Mouse (Mus musculus) neural tube, embryonic 14.5 days (tissue): Measurements from ENCODE around the gene Atoh7. TPM values are rescaled to one million over a fixed set of nuclear protein-coding genes. Genes with fewer than 3 reads are reported as not detected.

ENCODE experiments used
- ATAC-seq: fragments of 200-750 bp; cut with Nextera tagmentation; 2 replicates; pipeline ENCODE4 v1.8.0; 2017; ENCODE audit warnings: low read depth, mild to moderate bottlenecking, moderate TSS enrichment, moderate library complexity
- H3K27ac ChIP-seq: fragments of 300-500 bp; sonication (generic); 2 replicates; pipeline ENCODE4 v1.5.1; 2014; ENCODE audit warnings: low read depth, mild to moderate bottlenecking, control low read depth, low read length, moderate library complexity, mixed read lengths
- H3K27me3 ChIP-seq: fragments of 300-500 bp; sonication (generic); 2 replicates; pipeline ENCODE4 v1.6.1; 2014; ENCODE audit warnings: low read length; ENCODE audit not compliant: control insufficient read depth, insufficient read depth
- H3K36me3 ChIP-seq: fragments of 300-500 bp; sonication (generic); 2 replicates; pipeline ENCODE4 v1.6.1; 2014; ENCODE audit warnings: low read length, mixed read lengths; ENCODE audit not compliant: control insufficient read depth, insufficient read depth
- H3K4me1 ChIP-seq: fragments of 300-500 bp; sonication (generic); 2 replicates; pipeline ENCODE4 v1.6.1; 2014; ENCODE audit warnings: low read length; ENCODE audit not compliant: control insufficient read depth, insufficient read depth
- H3K4me2 ChIP-seq: fragments of 300-500 bp; sonication (generic); 2 replicates; pipeline ENCODE4 v1.6.1; 2014; ENCODE audit warnings: mild to moderate bottlenecking, low read depth, low read length, control low read depth
- H3K4me3 ChIP-seq: fragments of 300-500 bp; sonication (generic); 2 replicates; pipeline ENCODE4 v1.5.1; 2014; ENCODE audit warnings: low read depth, low read length, control low read depth, mixed read lengths
- H3K9ac ChIP-seq: fragments of 300-500 bp; sonication (generic); replicated peaks from 2 replicates; pipeline ENCODE4 v1.6.1; 2014; ENCODE audit warnings: low read depth, mild to moderate bottlenecking, control low read depth, low read length, mixed read lengths
- H3K9me3 ChIP-seq: fragments of 300-500 bp; sonication (generic); 2 replicates; pipeline ENCODE4 v1.6.1; 2016; ENCODE audit warnings: low read length; ENCODE audit not compliant: control insufficient read depth
- WGBS: fragments of 180-500 bp; shearing (Covaris S2); extraction: QIAGEN DNeasy Blood & Tissue Kit; methylation state at CpG from one replicate; pipeline ENCODE4 v1.1.7; 2014; 5-methylcytosine and 5-hydroxymethylcytosine counted together
- polyA plus RNA-seq: library from polyadenylated mRNA; unstranded; fragments of >200 nt; fragmentation: Nextera tagmentation; extraction: Ambion mirVana; gene quantifications from 2 replicates; pipeline ENCODE4 v1.2.1, GENCODE M21; 2014

The Atoh7 gene
- polyA plus RNA-seq, 1 experiment from 2014 or later, result 2.8 TPM

GRCm38 (mm10) chr10:63061266-63061665 lies 38.2 kb upstream of the Atoh7 start:
- Histone ChIP-seq H3K27ac (no peak overlapping the region), H3K27me3 (no peaks in the 10 kb centered on the region), H3K9ac (no peak overlapping the region), H3K9me3 (no peaks in the 10 kb centered on the region), H3K4me2 (no peak overlapping the region), H3K4me1 (no peaks in the 10 kb centered on the region), H3K36me3 (no peaks in the 10 kb centered on the region), H3K4me3 (no peak overlapping the region)
- ATAC-seq, result no peak
- 76% methylated on average over 12 of the region's 12 CpGs for WGBS

- H3K4me1 ChIP-seq, result no peaks in the 10 kb centered on the region
- no peak for ATAC-seq
- no peaks in the 10 kb centered on the region for H3K36me3 ChIP-seq
- no peaks in the 10 kb centered on the region for H3K9me3 ChIP-seq
- no peak overlapping the region for H3K4me3 ChIP-seq
- WGBS, result 92% methylated on average over 5 of the region's 5 CpGs
- H3K4me2 ChIP-seq, result no peak overlapping the region
- H3K27ac ChIP-seq, result no peak overlapping the region
- no peak overlapping the region for H3K9ac ChIP-seq
- no peaks in the 10 kb centered on the region for H3K27me3 ChIP-seq
Observed at GRCm38 (mm10) chr10:63062696-63063095, 36.8 kb upstream of the Atoh7 start.

DNA sequence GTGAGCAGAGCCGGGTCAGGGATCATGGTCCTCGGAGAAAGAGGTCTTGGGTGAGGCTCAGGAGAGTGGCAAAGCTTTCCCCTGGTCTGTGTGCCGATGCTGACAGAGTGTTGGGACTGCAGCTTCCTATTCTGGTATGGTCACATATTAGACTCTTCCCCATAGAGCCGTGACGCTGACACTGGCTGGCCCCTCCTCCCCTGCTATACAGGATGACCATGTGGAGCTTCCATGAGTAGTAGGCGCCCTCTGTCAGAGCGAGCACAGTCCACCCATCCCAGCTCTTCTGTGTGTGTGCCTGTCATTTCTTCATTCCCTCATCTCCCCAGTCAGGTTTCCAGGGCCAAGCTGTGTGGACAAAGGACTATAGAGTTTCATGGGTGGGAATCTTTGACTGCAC lies 36.1 kb upstream of the Atoh7 start:
- no peak for ATAC-seq
- no peak overlapping the region for H3K4me2 ChIP-seq
- H3K4me3 ChIP-seq, result no peak overlapping the region
- no peaks in the 10 kb centered on the region for H3K4me1 ChIP-seq
- H3K36me3 ChIP-seq, result no peaks in the 10 kb centered on the region
- no peak overlapping the region for H3K9ac ChIP-seq
- WGBS, result 66% methylated on average over 7 of the region's 7 CpGs
- no peaks in the 10 kb centered on the region for H3K9me3 ChIP-seq
- H3K27me3 ChIP-seq, result no peaks in the 10 kb centered on the region
- no peak overlapping the region for H3K27ac ChIP-seq

DNA sequence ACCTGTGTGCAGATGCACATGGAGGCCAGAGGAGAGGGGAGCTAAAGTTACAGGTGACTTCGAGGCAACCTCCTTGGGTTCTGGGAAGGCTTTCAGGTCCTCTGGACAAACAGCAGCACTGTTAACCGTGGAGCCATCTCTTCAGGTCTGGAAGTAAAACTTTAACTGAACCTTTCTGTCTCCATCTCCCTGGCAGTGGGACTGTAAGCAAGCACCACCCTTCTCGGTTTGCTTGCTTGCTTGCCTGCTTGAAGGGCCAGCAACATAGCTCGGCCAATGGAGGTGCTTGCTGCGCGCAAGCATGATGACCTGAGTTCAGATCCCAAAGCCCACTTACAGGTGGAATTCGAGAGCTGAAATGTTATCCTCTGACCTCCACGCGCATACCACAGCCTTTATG lies 34.9 kb upstream of the Atoh7 start:
- no peak for ATAC-seq
- Histone ChIP-seq H3K9ac (no peak overlapping the region), H3K4me3 (no peak overlapping the region), H3K36me3 (no peaks in the 10 kb centered on the region), H3K27ac (no peak overlapping the region), H3K4me2 (no peak overlapping the region), H3K27me3 (no peaks in the 10 kb centered on the region), H3K4me1 (no peaks in the 10 kb centered on the region), H3K9me3 (no peaks in the 10 kb centered on the region)
- 88% methylated on average over 9 of the region's 9 CpGs for WGBS

DNA sequence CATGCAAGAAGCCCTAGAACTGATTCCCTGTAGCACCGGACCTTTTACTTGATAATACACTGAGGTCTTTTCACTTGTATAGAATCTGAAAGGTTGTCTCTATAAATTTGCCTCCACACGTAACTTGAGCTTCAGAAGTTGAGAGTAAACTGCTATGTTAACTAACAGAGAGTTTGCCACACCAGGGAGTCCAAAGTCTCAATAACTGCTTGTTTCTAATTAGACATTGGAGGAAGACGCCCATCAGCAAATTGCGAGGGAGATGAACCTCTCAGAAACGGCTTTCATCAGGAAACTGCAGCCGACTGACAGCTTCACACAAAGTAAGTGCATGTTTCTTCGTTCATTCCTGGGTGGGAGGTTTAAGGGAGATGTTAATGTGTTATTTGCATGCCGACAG lies 33.9 kb upstream of the Atoh7 start:
- WGBS, result 56% methylated on average over 8 of the region's 8 CpGs
- Histone ChIP-seq H3K9ac (no peak overlapping the region), H3K4me2 (no peak overlapping the region), H3K27ac (no peak overlapping the region), H3K27me3 (no peaks in the 10 kb centered on the region), H3K4me3 (no peak overlapping the region), H3K9me3 (no peaks in the 10 kb centered on the region), H3K36me3 (no peaks in the 10 kb centered on the region), H3K4me1 (no peaks in the 10 kb centered on the region)
- ATAC-seq, result no peak

GRCm38 (mm10) chr10:63065988-63066387 lies 33.5 kb upstream of the Atoh7 start:
- no peaks in the 10 kb centered on the region for H3K4me1 ChIP-seq
- no peak overlapping the region for H3K9ac ChIP-seq
- 5% methylated on average over 5 of the region's 5 CpGs for WGBS
- H3K4me3 ChIP-seq, result no peak overlapping the region
- no peaks in the 10 kb centered on the region for H3K27me3 ChIP-seq
- ATAC-seq, result peak; percentile 90
- H3K36me3 ChIP-seq, result no peaks in the 10 kb centered on the region
- no peak overlapping the region for H3K27ac ChIP-seq
- H3K4me2 ChIP-seq, result no peak overlapping the region
- no peaks in the 10 kb centered on the region for H3K9me3 ChIP-seq

DNA sequence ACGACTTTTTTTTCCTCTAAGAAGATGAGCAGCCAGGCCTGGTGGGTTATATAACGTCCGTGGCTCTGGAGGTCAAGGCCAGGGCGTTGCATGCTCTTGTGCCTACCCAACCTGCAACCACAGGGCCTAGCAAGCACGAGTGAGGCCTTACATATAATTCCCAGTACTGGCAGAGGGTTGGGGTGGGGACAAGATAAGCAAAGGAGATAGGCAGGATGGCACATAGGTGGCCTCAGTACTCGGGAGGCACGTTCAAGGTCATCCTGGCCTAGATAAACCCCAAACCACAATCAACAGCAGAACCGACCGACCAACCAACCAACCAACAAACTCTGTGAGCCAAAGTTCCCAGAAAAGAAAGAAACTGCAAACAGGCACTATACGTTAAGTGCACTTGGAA lies 13.1 kb upstream of the Atoh7 start:
- WGBS, result 81% methylated on average over 10 of the region's 10 CpGs
- H3K4me3 ChIP-seq, result no peak overlapping the region
- no peaks in the 10 kb centered on the region for H3K27me3 ChIP-seq
- H3K4me1 ChIP-seq, result peaks cover 9% of the 10 kb centered on the region; the same call in 1 of the 2 replicates
- no peaks in the 10 kb centered on the region for H3K36me3 ChIP-seq
- H3K4me2 ChIP-seq, result no peak overlapping the region
- H3K9ac ChIP-seq, result no peak overlapping the region
- ATAC-seq, result no peak
- no peak overlapping the region for H3K27ac ChIP-seq
- no peaks in the 10 kb centered on the region for H3K9me3 ChIP-seq

DNA sequence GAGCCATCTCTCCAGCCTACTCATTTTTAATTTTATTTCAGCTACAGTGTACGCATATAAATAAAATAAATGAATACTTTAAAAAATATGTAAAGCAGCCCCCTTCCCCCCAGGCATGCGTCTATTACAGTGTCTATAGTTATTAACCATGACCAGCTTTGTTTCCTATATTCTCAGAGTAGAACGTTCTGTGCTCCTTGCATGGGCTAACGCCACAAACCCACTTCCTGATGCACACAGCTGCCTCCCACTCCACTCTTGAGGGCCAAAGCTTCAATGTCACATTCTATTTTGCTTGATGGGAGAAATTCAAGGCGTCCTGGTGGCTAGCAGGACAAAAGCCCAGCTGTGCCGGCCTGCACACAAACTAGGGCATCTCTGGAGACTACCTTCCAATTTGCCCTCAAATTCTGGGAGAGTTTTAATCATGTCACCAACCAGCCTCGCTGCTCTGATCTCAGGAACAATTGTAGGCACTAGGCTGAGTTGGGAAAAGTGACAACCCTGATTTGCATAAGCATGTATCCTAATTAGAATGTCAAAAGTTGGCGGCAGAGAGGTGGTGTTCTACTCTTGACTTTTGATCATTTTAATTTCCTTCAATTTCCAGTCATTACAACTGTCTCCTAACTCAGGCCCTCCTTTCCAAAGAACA lies 10.2 kb upstream of the Atoh7 start:
- ATAC-seq, result no peak
- no peaks in the 10 kb centered on the region for H3K27me3 ChIP-seq
- 29% methylated on average over 8 of the region's 8 CpGs for WGBS
- H3K4me1 ChIP-seq, result peaks cover 9% of the 10 kb centered on the region; the same call in 1 of the 2 replicates
- H3K4me2 ChIP-seq, result peak overlapping the region; percentile 50
- H3K27ac ChIP-seq, result no peak overlapping the region
- H3K36me3 ChIP-seq, result no peaks in the 10 kb centered on the region
- H3K9me3 ChIP-seq, result no peaks in the 10 kb centered on the region
- H3K9ac ChIP-seq, result 0 out of 2 replicates have a peak overlapping the region, but pooled peaks have one; percentile 16
- H3K4me3 ChIP-seq, result peak overlapping the region; percentile 23; the same call in 1 of the 2 replicates

DNA sequence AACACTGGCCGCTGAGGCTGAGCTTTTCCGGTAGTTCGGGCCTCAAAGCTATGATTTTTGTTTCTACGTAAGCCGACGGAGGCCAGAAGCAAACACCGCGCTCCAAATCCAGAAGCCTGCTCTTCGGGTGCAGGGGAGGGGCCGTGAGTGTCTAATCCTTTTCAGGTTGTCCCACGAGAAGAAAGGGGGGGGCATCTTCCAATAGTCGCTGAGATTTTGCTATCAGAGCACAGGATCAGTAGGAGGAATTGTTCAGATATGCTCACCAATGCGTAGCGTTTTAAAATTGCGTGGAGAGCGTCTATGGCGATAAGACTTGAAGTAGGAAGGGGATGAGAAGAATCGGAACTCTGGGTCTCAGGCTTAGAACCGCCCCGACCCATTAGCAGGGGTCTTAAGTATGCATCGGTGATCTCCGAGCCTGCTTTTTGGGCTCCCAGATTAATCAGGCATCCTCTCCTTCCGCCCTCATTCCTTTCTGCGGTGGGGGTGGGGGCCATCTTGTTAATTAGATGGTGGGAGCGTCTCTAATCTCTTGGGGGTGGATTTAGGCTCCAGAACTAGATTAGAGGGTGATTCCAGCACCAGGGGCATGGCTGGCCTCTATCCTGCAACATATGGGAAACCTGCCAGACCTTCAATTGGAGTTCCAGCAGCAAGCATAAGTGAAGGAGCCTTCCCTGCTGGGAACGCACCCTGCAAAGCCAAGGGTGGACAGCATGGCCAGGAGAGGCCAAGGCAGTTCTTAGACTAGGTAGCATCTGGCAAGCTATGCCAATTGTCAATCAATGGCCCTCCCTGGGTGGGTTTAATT lies 9.5 kb upstream of the Atoh7 start:
- Histone ChIP-seq H3K4me1 (peaks cover 9% of the 10 kb centered on the region; the same call in 1 of the 2 replicates), H3K27me3 (no peaks in the 10 kb centered on the region), H3K4me3 (peak overlapping the region; percentile 23), H3K36me3 (no peaks in the 10 kb centered on the region), H3K9ac (0 out of 2 replicates have a peak overlapping the region, but pooled peaks have one; percentile 16), H3K4me2 (peak overlapping the region; percentile 50), H3K27ac (no peak overlapping the region), H3K9me3 (no peaks in the 10 kb centered on the region)
- WGBS, result 4% methylated on average over 26 of the region's 26 CpGs
- no peak for ATAC-seq
